Mouse (Mus musculus): ENCODE results near the gene Ppp2r2c.

Ppp2r2c gene

GRCm38 (mm10) chr5:36895621-36896573, 27.6 kb downstream of the Ppp2r2c start:
- in situ Hi-C loops (cut with MboI; ENCODE audit: low sequenced_read_pairs) = no loop called here

DNA sequence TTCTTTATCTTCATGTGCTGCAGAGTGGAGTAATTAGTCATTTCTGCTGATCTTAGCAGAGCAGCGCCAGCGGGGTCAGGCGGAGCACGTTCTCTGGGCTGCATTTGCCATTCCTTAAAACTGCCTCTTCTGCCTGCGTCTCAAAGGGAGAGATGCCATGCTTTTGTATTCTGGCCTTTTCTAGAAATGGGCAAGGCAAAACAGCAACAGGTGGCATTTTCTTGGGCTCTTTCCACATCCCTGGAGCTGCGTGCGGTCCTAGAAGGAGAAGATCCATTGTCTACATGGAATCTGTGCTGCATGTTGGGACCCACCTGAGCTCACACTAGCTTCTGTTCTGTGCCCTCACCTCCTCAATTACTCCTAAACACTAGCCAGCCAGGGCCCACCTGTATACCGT, 29.7 kb downstream of the Ppp2r2c start:
- in situ Hi-C loops (cut with MboI; ENCODE audit: low sequenced_read_pairs) = no loop called here

DNA sequence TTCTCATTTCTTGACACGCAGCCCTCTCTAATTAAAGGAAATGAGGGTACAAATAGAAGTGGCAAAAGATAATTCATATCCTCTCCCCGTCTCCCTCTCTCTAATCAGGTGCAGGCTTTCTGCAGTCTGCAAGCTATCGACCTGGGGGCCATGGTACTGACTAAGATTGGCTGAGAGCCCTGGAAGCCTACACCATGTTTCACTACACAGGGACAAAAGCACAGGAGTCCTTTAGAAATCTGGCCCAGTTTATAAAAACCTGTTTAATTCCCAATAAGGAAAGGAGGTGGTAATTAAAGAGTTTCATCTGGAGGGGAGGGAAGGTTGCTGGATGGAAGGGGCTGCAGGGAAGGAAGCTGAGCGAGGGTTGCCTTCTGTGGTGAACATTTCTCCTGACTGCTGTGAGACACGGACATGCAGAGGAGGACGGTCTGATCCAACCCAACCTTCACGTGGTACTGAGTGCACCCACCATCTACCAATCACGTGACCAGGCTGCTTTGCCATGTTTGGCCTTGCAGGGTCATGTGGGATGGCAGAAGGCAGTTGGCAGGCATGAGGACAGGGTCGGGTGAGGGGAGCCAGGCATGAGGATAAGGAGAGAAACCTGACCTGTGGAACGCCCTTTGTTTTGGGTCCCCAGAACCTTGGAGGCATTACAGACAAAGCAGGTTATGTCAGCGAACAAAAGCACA, 30.2 kb downstream of the Ppp2r2c start:
- in situ Hi-C loops (cut with MboI; ENCODE audit: low sequenced_read_pairs) = no loop called here

DNA sequence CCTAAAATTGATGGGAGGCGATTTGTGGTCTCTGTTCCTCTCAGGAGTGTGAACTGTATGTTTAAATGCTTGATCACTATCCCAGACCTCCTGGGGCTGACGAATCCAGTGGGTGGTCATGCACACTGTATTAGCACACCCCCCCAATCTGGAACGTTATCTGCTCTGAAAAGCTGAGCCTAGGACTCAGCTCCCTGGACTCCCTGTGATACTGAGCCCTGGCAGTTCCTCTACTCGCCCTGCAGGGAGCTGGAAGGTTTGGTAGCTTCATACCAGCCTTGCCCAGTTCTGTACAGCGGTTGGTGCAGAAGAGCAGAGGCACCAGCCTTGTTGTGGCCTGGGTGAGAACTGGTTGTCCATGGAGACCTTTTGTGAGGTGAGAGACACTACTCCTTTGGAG, 31.1 kb downstream of the Ppp2r2c start:
- in situ Hi-C loops (cut with MboI; ENCODE audit: low sequenced_read_pairs) = no loop called here

DNA sequence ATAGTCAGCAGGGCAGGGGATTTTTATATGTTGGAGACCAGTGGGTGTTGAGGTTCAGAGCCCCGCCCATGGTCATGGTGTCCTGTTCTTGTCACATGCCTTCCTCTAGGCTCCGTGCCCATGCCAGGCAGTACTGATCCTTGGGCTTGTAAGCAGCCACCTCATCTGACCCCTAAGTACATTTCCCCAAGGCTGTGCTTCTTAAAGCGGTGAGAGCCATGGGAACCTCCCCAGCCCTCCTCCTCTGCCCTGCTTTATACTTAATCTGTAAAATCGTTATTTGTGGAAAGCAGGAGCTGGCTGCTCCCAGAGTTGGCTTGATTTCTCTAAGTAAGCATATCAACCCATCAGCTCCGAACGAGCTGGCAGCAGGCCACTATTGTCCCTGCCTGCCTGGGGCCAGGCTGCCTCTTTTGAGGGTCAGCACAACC, 31.9 kb downstream of the Ppp2r2c start:
- in situ Hi-C loops (cut with MboI; ENCODE audit: low sequenced_read_pairs) = no loop called here

GRCm38 (mm10) chr5:36902807-36903206, 34.5 kb downstream of the Ppp2r2c start:
- in situ Hi-C loops (cut with MboI; ENCODE audit: low sequenced_read_pairs) = no loop called here

DNA sequence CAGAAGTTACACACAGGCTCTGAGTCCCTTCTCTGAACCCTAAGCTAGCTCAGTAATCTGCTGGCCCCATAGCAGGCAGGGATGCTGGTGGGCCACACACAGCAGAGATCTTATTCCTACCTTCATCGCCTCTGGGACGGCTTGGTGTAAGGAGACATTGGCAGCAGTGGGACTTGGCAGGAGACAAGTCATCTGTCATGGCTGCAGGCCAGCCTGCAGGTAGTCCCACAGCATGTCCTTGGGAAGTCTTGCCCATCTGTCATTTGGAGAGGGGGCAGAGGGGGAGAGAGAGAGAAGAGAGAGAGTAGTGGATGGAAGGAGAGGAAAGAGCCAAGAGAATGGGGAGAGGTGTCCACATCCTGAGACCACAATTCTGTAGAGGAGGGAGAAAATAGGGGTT, 35.8 kb downstream of the Ppp2r2c start:
- in situ Hi-C loops (cut with MboI; ENCODE audit: low sequenced_read_pairs) = no loop called here

DNA sequence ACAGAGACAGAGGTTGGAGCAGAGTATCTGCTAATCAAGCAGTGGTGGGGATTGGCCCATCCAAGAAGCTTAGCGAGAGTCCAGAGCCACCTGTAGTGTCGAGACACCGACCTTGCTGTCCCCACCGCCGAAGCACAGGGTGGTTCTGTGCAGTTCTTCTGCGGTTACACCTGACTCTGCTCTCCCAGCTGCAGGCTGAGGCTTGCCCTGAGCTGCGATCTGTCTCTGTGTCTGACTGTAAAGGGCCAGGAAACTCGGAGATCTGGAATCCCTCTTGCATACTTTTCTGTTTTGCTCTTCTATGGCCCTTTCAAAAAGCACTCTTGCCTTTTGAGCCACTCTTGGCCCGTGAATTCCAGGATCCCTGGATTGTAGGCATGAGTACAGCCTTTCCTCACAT, 36.4 kb downstream of the Ppp2r2c start:
- in situ Hi-C loops (cut with MboI; ENCODE audit: low sequenced_read_pairs) = no loop called here

- in situ Hi-C loops (cut with MboI; ENCODE audit: low sequenced_read_pairs) = no loop called here
Observed at GRCm38 (mm10) chr5:36905216-36905615, 36.9 kb downstream of the Ppp2r2c start.

- in situ Hi-C loops (cut with MboI; ENCODE audit: low sequenced_read_pairs) = no loop called here
Observed at GRCm38 (mm10) chr5:36907695-36908094, 39.4 kb downstream of the Ppp2r2c start.

DNA sequence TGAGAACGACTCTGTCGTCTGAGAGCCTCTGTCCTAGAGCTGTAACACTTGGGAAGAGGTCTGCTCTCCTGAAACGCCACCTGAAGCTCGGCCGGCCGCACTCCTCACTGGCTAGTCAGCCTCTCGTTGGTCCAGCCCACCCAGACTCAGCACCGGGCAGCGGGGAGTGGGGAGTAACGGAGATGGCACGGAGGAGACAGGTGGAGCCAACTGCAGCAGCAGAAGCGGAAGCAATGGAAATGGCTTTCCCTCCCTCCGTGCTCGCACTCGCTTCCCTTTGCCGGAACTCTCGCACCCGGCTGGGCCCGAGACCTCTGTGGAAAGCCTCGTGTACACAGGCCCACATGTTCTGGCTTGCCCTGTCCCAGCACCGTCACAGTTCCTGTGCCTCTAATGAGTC, 41.2 kb downstream of the Ppp2r2c start:
- in situ Hi-C loops (cut with MboI; ENCODE audit: low sequenced_read_pairs) = no loop called here

DNA sequence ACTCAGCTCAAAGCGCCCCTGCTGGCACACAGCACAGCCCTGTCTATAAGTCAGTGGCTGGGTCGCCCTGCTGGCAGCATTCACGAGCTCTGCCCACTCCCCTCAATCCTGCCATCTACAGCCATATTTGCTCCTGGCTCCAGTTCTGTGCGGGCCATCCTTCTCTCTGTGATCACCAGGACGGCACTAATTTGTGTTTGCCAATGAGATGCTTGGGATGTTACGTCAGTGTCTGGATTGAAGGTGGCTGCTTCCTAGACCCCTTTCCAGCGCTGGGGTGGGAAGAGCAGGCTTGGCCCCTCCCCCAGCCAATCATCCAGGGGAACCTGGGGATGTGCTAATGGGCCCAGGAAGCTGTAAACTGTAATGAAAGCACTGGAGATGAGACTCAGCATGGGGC, 42.7 kb downstream of the Ppp2r2c start:
- in situ Hi-C loops (cut with MboI; ENCODE audit: low sequenced_read_pairs) = loop anchor here (10.0 kb wide), 1 partner anchor 66 kb away; no protein-coding TSS in a partner anchor

DNA sequence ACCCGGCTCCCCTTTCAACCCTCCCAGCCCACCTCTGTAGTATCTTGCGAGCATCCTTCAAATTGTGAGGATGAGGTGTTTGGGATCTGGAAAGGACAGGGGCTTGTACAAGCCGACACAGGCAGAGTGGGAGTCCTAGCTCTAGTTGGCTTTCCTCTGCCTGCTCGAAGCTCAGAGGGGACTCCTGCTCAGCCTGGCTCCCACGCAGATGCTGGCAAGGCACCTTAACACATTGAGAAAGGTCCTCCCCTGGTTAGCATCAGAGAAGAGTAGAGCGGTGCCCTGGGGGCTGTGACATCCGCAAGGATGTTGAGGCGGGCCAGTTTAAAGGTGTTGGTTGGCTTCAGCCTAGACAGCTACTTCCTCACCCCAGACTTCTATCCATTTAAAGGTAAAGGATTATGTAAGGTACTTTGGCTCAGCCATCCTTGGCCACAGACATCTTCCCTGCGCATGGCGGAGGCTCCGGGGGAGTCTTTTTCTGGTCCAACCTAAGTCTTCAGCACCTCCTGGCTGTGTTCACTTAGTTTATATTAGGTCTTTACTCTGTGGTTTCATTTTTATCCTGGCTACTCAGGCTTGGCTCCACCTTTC, 43.5 kb downstream of the Ppp2r2c start:
- in situ Hi-C loops (cut with MboI; ENCODE audit: low sequenced_read_pairs) = loop anchor here (10.0 kb wide), 1 partner anchor 67 kb away; no protein-coding TSS in a partner anchor

- in situ Hi-C loops (cut with MboI; ENCODE audit: low sequenced_read_pairs) = loop anchor here (10.0 kb wide), 1 partner anchor 68 kb away; no protein-coding TSS in a partner anchor
Observed at GRCm38 (mm10) chr5:36912602-36913310, 44.4 kb downstream of the Ppp2r2c start.

- in situ Hi-C loops (cut with MboI; ENCODE audit: low sequenced_read_pairs) = loop anchor here (10.0 kb wide), 1 partner anchor 70 kb away; no protein-coding TSS in a partner anchor
Observed at GRCm38 (mm10) chr5:36915256-36915655, 46.9 kb downstream of the Ppp2r2c start.

DNA sequence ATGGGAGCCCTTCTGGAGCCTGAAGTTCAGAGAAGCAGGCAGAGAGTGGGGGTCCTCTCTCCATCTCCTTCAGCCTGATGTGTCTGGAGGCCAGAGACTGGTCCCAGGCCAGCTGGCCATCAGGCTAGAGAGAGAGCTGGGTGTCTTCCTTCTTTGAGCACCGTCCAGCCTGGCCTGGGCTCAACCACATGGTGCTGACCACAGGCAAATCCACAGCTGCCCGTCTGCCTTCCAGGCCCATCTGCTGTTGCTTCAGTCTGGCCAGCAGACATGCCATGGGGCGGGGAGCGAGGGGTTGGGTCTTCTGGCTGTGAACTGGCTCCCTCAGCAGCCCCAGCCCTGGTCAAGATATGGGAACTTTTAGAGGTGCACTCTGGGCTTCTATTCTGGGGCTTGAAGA, 48.3 kb downstream of the Ppp2r2c start:
- in situ Hi-C loops (cut with MboI; ENCODE audit: low sequenced_read_pairs) = loop anchor here (10.0 kb wide), 1 partner anchor 72 kb away; no protein-coding TSS in a partner anchor

DNA sequence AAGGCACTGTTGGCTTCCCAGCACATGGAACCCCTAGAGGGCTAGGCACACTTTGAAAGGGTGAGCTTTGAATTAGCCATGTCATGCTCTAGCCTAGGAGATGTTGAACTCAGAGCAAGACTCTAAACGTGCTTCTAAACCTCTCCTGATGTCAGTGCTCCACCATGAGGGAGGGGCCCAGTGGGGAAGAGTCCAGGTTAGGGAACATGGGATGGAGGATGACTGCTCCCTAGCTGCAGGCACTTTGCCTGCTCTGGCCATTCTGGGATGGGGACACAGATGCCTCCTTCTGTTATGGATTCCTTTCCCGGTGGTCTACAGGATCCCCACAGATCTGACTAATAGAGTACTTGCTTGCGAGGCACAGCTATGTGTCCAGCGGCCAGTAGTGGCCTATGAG, 48.9 kb downstream of the Ppp2r2c start:
- in situ Hi-C loops (cut with MboI; ENCODE audit: low sequenced_read_pairs) = loop anchor here (10.0 kb wide), 1 partner anchor 72 kb away; no protein-coding TSS in a partner anchor

- in situ Hi-C loops (cut with MboI; ENCODE audit: low sequenced_read_pairs) = loop anchor here (10.0 kb wide), 1 partner anchor 73 kb away; no protein-coding TSS in a partner anchor
Observed at GRCm38 (mm10) chr5:36918016-36918415, 49.7 kb downstream of the Ppp2r2c start.

DNA sequence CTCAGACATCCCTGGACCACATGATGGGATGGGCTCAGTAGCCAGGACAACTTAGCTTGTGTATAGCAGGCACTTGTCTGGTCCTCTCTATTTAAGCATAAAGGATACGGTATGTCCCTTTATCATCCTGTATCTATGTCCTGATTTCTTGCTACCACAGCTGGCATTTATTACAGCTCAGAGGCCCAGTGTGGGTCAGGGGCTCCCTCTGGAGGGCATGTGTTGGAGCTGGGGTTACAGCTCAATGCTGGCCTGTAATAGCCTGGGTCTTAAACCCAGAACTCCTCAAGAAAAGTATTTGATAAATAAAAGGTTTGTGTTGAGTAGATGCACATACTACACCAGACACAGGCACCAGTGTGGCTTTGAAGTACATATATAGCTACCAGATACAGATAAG, 51.8 kb downstream of the Ppp2r2c start:
- in situ Hi-C loops (cut with MboI; ENCODE audit: low sequenced_read_pairs) = no loop called here

DNA sequence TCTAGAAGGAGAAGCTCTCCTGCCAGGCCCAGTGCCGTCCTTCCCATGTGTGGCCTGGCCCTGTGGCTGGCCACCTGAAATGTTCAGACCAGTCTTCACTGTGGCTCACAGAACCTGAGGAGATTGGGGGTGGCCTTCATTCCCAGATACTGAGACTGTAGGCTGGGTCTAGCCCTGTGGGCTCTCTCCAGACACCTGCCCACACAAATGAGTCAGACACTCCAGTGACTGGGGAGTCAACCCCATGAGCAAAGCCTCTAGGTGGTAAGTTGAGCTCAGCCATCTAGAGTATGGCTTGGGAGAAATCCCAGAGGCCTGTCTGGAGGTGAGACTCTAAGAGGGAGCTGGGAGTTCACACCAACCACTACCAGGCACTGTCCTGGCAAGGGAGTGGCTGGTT, 53.6 kb downstream of the Ppp2r2c start:
- in situ Hi-C loops (cut with MboI; ENCODE audit: low sequenced_read_pairs) = no loop called here
